Mouse (Mus musculus) cerebellum, adult 11-12 months (tissue): ENCODE data around the gene Lmod2.
A peak's percentile ranks its signal among the peaks of the same experiment; 100 is the strongest.

Experiments used
- DNase-seq: peaks from one replicate; pipeline ENCODE4 v3.0.0; 2022

Lmod2 gene

GRCm38 (mm10) chr6:24597500-24597899, at the start of gene Lmod2:
Gene Lmod2 (plus strand): TSS chr6:24597762.
- no peak for DNase-seq

GRCm38 (mm10) chr6:24549801-24550200, 47.8 kb upstream of the Lmod2 start:
- DNase-seq, result no peak

DNA sequence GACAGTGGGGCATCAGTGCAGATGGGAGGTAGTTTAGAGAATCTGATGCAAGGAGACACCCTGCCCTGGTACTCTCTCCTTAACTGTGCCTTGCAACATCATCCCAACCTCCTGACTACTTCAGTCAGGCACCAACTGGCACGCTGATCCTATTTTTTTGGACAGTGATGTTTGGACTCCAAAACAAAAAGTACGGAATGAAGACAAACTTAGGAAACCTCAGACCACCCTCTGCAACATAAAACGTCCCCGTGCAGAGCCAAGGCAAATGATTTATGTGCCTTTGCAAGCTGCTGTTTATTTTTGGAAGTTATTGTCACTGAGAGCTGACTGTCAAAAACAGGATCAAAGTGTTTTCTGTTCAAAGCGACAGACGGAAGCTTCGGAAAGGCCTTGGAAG, 45.5 kb upstream of the Lmod2 start:
- DNase-seq, result no peak

DNA sequence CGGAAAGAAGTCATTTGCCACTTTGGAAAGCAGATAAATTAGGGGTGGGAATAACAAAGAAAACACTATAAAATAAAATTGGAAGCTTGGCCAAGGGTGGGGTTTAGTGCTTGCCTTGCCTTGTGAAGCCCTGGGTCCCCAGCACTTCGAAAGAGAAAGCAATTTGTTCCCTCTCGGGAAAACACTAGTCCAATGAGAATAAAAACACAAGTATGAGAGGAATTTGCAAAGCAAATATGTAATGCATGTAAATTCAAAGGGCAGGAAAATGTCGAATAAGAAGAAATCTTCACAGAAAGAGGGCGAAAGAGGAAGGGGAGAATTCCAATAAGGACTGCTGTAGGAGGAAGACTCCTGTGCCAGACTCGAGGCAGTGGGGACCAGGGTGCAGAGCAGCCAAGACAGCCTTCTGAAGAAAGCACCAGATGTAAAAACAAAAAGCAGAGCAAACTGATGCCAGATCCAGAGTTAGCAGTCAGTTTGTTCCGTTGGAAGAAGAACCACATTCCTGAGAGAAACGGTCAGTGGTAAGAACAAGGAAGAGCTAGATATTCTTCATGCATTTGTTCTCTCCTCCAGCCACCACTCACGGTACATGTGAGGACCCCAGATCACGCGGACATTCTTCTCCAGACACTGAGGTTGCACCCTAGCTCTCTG, 43.0 kb upstream of the Lmod2 start:
- DNase-seq, result no peak

- no peak for DNase-seq
Measured at GRCm38 (mm10) chr6:24555488-24555887, 42.1 kb upstream of the Lmod2 start.

DNA sequence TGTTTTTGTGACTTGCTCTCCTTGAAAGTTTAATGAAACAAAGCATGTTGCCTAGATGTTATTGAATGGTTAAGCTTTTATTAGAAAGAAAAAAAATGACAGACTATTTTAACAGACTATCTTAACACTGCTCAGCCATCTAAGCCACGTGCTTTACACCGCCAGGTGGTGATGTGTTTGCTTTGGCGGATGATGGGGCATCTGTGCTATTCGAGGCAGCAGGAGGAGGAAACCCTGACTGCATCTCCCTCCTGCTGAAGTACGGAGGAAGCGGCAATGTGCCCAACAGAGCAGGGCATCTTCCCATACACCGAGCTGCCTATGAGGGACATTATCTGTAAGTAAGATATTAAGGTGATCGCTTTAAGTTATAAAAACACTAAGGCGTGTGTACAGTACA, 33.5 kb upstream of the Lmod2 start:
- peak; percentile 35 for DNase-seq

DNA sequence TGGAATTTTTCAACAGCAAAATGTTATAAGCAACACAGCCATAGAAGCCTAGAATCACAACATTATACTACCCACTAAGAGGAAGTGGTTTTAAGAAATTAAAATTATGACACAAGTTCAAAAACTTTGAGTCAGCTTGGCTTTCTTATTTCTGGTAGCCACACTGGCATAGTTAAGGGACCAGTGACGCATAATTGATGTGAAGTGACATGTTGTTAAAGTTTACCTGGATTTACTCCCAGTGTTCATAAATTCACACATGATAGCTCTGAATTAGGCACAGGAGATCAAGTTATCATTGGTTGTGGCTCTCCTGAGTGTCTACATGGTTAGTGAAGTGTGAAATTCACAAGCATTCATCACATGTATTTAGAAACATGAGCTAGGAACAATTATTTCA, 32.7 kb upstream of the Lmod2 start:
- no peak for DNase-seq

GRCm38 (mm10) chr6:24568963-24569362, 28.6 kb upstream of the Lmod2 start:
- DNase-seq, result no peak

GRCm38 (mm10) chr6:24569711-24570110, 27.9 kb upstream of the Lmod2 start:
- no peak for DNase-seq

- no peak for DNase-seq
Measured at GRCm38 (mm10) chr6:24570278-24570677, 27.3 kb upstream of the Lmod2 start.

DNA sequence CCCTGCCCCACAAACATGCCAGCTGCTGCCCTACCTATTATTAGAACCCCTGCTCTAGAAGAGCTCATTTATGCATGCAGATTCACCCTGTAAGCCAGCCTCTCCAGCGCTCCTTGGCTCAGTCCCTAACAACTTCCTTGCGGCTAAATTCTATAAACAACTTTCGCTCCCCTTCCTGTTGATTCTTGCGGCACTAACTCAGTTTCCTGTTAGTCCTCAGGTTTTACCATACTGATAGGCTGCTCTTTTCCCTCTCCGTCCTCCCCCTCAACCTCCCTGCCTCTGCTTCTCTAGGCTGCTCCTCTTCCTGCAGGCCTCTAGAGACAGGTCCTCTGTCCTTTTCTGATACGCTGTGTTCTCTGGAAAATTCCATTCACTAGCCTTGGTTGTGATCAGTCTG, 26.4 kb upstream of the Lmod2 start:
- no peak for DNase-seq

- DNase-seq, result no peak
Measured at GRCm38 (mm10) chr6:24572431-24572830, 25.1 kb upstream of the Lmod2 start.

GRCm38 (mm10) chr6:24573319-24573718, 24.2 kb upstream of the Lmod2 start:
- DNase-seq, result no peak

DNA sequence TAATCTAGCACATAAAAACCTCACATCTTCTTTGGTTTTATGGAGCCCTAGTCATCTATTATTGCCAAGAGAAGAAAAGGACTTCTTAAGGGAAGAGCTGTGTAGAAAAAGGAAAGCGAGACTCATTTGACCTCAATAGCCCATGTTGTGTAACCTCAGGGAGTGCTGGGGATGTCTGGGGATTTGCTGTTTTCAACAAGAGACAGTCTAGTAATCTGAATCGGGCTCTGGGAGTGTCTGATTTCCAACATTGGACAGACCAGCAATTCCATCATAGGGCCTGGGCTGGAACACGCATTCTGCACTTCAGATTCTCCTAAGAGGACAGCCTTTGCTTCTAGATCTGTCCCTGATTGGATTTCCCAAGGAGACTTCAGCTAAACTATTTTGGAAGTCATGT, 14.1 kb upstream of the Lmod2 start:
- no peak for DNase-seq

GRCm38 (mm10) chr6:24585431-24586310, 11.9 kb upstream of the Lmod2 start:
- no peak for DNase-seq

DNA sequence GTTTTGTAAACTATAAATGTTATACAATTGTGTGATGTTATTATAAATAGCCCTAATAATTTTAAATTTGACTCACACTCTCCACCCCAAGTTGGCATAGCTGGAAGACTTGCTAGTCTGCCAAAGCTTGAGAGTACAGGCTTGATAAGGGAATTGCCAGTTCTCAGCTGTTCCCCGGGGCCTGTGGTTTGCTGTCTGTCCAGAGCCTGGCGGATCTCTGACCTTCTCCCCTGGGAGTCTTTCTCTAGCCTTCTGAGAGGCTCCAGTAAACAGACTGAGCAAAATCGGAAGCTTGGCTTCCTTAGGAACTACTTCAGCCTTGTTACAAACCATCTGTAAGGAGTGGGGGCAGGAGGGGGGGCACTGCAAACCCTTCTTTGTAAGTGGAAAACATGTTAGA, 10.7 kb upstream of the Lmod2 start:
- DNase-seq, result peak; percentile 27

GRCm38 (mm10) chr6:24590282-24590681, 7.3 kb upstream of the Lmod2 start:
- no peak for DNase-seq

- no peak for DNase-seq
Measured at GRCm38 (mm10) chr6:24591525-24592218, 5.9 kb upstream of the Lmod2 start.

GRCm38 (mm10) chr6:24599179-24599578, 1.6 kb downstream of the Lmod2 start:
- no peak for DNase-seq

GRCm38 (mm10) chr6:24599639-24600038, 2.1 kb downstream of the Lmod2 start:
- DNase-seq, result no peak

DNA sequence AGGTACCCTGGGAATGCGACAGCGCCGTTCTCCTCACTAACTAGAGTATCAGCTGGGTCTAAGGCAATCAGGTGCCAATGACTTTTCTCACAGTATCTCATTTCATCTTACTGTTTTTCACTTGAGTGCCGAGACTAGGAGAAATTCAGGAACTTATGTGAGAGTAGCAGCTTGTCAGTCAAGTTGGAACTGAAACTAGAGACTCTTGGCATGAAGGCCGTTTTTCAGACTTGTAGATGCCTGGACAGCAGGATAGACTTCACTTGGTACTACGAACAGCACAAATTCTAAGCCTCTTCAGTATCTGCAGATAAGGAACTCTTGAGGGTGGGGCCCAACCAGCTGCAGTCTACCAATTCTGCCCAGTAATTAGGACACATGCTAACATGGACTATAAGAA, 2.6 kb downstream of the Lmod2 start:
- DNase-seq, result no peak

DNA sequence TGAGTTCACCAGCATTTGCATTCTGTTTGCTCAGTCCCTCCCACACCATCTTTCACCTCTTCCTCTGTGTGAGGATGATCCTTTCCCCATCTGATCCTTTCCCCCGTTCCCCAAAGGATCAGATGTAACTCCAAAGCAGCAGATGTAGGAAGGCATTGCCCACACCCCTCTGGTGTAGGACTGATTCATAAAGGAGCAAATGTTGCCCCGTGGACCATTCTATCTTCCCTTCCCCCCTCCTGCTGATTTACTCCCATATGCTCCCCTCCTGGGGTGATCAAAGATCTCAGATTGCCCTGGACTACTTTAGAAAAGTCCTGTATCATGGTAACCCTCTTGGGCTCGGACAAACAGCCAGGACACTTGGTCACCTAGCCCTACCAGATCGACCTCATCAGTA, 3.2 kb downstream of the Lmod2 start:
- no peak for DNase-seq

DNA sequence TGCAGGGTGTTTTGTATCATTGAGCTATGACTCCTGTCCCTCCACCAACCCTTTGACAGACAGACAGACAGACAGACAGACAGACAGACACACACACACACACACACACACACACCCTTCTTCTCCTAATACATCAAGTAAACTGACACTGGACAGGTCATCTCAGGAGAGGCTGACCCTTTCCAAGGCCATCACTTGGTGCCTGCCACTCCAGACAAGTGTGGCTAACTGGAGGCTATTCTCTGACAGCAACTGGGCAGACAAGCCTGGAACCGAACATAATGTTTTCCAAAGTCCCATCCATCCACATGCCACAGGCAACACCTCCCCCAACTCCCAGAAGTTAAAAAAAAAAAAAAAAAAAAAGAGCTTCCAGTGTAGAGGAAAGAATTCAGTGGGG, 4.1 kb downstream of the Lmod2 start:
- DNase-seq, result no peak

- no peak for DNase-seq
Measured at GRCm38 (mm10) chr6:24602351-24602750, 4.8 kb downstream of the Lmod2 start.
